Mouse (Mus musculus): ENCODE data around the gene Btbd17. TPM values are rescaled to one million over a fixed set of nuclear protein-coding genes. Genes with fewer than 3 reads are reported as not detected.
A peak's percentile ranks its signal among the peaks of the same experiment; 100 is the strongest.

Gene Btbd17
- polyA plus RNA-seq, 2 experiments = not detected

DNA sequence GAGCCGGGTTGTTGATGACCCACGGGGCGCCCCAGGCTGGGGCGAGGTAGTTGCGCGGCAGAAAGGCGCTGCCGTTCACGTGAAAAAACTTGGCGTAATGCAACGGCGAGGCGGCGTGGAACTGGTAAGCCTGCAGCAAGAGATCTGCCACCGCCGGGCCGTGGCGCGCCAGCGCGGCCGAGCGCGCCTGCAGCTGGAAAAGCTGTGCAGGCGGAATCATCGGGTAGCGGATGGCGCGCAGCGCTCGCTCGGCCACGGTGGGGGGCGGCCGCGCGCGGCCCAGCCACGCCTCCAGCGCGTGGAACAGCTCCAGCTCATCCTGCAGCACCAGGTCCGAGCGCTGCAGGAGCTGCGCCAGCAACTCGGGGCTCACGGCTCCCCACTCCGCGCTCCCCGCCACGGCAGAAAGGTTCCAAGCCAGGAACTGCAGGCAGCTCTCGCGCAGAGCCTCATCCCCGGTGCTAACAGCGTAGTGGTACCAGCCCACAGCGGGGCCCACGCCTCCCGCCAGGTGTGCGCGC, 3.8 kb downstream of the Btbd17 start:
- WGBS (ENCODE audit: insufficient replicate concordance) = 3% methylated on average over 59 of the region's 59 CpGs
- peak overlapping the region; percentile 39 for H3K4me2 ChIP-seq (ENCODE audit: low read depth)
- H3K36me3 ChIP-seq (replicated peaks; ENCODE audit: control insufficient read depth, insufficient read depth, low read depth) = no peaks in the 10 kb centered on the region
- peak overlapping the region in 1 of 2 experiments; percentile 2; a peak in 1 of 4 replicates for H3K4me3 ChIP-seq (ENCODE audit: insufficient read depth in 1 of 2, low read depth in 2 of 2, low read length in 2 of 2)
- no peak for TF ChIP-seq EP300 (IDR thresholded peaks at IDR 0.05; ENCODE audit: low read depth)
- TF ChIP-seq CTCF (IDR thresholded peaks at IDR 0.05; ENCODE audit: low read depth) = no peak
- ATAC-seq (ENCODE audit: insufficient read depth) (no peak), DNase-seq (ENCODE audit: low read depth in 3 of 3, low spot score in 3 of 3) (no peak)
- no peak overlapping the region for H3K27ac ChIP-seq
- H3K9me3 ChIP-seq (ENCODE audit: control insufficient read depth, low read length) = no peaks in the 10 kb centered on the region
- H3K4me1 ChIP-seq (replicated peaks; ENCODE audit: control insufficient read depth in 2 of 2, insufficient read depth in 2 of 2, low read length in 1 of 2) = no peaks in the 10 kb centered on the region
- peaks cover 44% of the 10 kb centered on the region for H3K27me3 ChIP-seq (ENCODE audit: control insufficient read depth, insufficient read depth, low read length)
- no peak overlapping the region for H3K9ac ChIP-seq (replicated peaks)

DNA sequence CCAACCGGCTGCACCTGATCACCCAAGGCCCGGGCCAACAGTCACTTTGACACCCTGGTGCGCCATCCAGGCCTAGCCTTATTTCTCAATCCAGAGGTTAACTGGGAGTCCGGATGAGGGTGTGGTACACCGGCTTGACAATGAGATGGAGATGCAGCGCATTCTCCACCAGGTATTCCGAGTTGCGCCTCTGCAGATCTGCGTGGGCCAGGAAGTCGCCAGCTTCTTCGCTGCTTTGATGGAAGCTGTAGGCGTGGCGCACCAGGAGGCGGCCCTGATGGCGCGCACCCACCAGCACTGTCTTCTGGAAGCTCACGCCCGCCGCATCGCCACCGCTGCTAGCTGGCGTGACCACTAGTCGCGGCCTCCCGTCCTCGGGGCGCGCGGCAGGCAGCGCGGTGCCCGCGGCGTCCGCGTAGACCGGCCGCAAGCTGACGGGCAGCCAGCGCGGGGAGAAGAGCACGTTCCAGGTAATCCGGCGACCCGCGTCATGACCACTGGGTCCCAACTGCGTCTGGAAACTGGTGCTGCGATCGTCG, 4.3 kb downstream of the Btbd17 start:
- Histone ChIP-seq H3K4me3 (ENCODE audit: insufficient read depth in 1 of 2, low read depth in 2 of 2, low read length in 2 of 2) (peak overlapping the region in 1 of 2 experiments; percentile 2; a peak in 1 of 4 replicates), H3K27ac (no peak overlapping the region), H3K9ac (replicated peaks) (no peak overlapping the region), H3K4me1 (replicated peaks; ENCODE audit: control insufficient read depth in 2 of 2, insufficient read depth in 2 of 2, low read length in 1 of 2) (no peaks in the 10 kb centered on the region), H3K4me2 (ENCODE audit: low read depth) (peak overlapping the region; percentile 39; the same call in 1 of the 2 replicates), H3K27me3 (ENCODE audit: control insufficient read depth, insufficient read depth, low read length) (peaks cover 49% of the 10 kb centered on the region), H3K36me3 (replicated peaks; ENCODE audit: control insufficient read depth, insufficient read depth, low read depth) (no peaks in the 10 kb centered on the region), H3K9me3 (ENCODE audit: control insufficient read depth, low read length) (no peaks in the 10 kb centered on the region)
- 4% methylated on average over 50 of the region's 50 CpGs for WGBS (ENCODE audit: insufficient replicate concordance)
- TF ChIP-seq CTCF (IDR thresholded peaks at IDR 0.05; ENCODE audit: low read depth) (no peak), EP300 (IDR thresholded peaks at IDR 0.05; ENCODE audit: low read depth) (no peak)
- no peak for ATAC-seq (ENCODE audit: insufficient read depth)
- DNase-seq (ENCODE audit: low read depth in 3 of 3, low spot score in 3 of 3) = no peak

- no peaks in the 10 kb centered on the region for H3K9me3 ChIP-seq (ENCODE audit: control insufficient read depth, low read length)
- peaks cover 55% of the 10 kb centered on the region for H3K27me3 ChIP-seq (ENCODE audit: control insufficient read depth, insufficient read depth, low read length)
- no peak overlapping the region for H3K9ac ChIP-seq (replicated peaks)
- DNase-seq (ENCODE audit: low read depth in 3 of 3, low spot score in 3 of 3) (no peak), ATAC-seq (ENCODE audit: insufficient read depth) (no peak)
- no peak overlapping the region for H3K4me2 ChIP-seq (ENCODE audit: low read depth)
- 18% methylated on average over 4 of the region's 4 CpGs for WGBS (ENCODE audit: insufficient replicate concordance)
- H3K4me3 ChIP-seq (ENCODE audit: insufficient read depth in 1 of 2, low read depth in 2 of 2, low read length in 2 of 2) = no peak overlapping the region
- H3K27ac ChIP-seq = no peak overlapping the region
- no peaks in the 10 kb centered on the region for H3K36me3 ChIP-seq (replicated peaks; ENCODE audit: control insufficient read depth, insufficient read depth, low read depth)
- H3K4me1 ChIP-seq (replicated peaks; ENCODE audit: control insufficient read depth in 2 of 2, insufficient read depth in 2 of 2, low read length in 1 of 2) = no peaks in the 10 kb centered on the region
- TF ChIP-seq EP300 (IDR thresholded peaks at IDR 0.05; ENCODE audit: low read depth) (no peak), CTCF (IDR thresholded peaks at IDR 0.05; ENCODE audit: low read depth) (no peak; the same call in 1 of the 2 replicates)
Observed at GRCm38 (mm10) chr11:114790841-114791240, 4.9 kb downstream of the Btbd17 start.

GRCm38 (mm10) chr11:114790171-114790570, 5.6 kb downstream of the Btbd17 start:
- H3K27me3 ChIP-seq (ENCODE audit: control insufficient read depth, insufficient read depth, low read length) = peaks cover 61% of the 10 kb centered on the region
- H3K4me3 ChIP-seq (ENCODE audit: insufficient read depth in 1 of 2, low read depth in 2 of 2, low read length in 2 of 2) = no peak overlapping the region
- DNase-seq (ENCODE audit: low read depth in 3 of 3, low spot score in 3 of 3) (no peak), ATAC-seq (ENCODE audit: insufficient read depth) (no peak)
- no peaks in the 10 kb centered on the region for H3K4me1 ChIP-seq (replicated peaks; ENCODE audit: control insufficient read depth in 2 of 2, insufficient read depth in 2 of 2, low read length in 1 of 2)
- H3K27ac ChIP-seq = no peak overlapping the region
- H3K4me2 ChIP-seq (ENCODE audit: low read depth) = no peak overlapping the region
- H3K9ac ChIP-seq (replicated peaks) = no peak overlapping the region
- no peak for TF ChIP-seq EP300 (IDR thresholded peaks at IDR 0.05; ENCODE audit: low read depth)
- TF ChIP-seq CTCF (IDR thresholded peaks at IDR 0.05; ENCODE audit: low read depth) = no peak
- no peaks in the 10 kb centered on the region for H3K36me3 ChIP-seq (replicated peaks; ENCODE audit: control insufficient read depth, insufficient read depth, low read depth)
- H3K9me3 ChIP-seq (ENCODE audit: control insufficient read depth, low read length) = no peaks in the 10 kb centered on the region
- 48% methylated on average over 12 of the region's 12 CpGs for whole genome bisulfite sequencing (ENCODE audit: insufficient replicate concordance)

- Histone ChIP-seq H3K4me1 (replicated peaks; ENCODE audit: control insufficient read depth in 2 of 2, insufficient read depth in 2 of 2, low read length in 1 of 2) (no peaks in the 10 kb centered on the region), H3K4me2 (ENCODE audit: low read depth) (no peak overlapping the region), H3K4me3 (ENCODE audit: insufficient read depth in 1 of 2, low read depth in 2 of 2, low read length in 2 of 2) (no peak overlapping the region), H3K9ac (replicated peaks) (no peak overlapping the region), H3K27me3 (ENCODE audit: control insufficient read depth, insufficient read depth, low read length) (peaks cover 61% of the 10 kb centered on the region), H3K36me3 (replicated peaks; ENCODE audit: control insufficient read depth, insufficient read depth, low read depth) (no peaks in the 10 kb centered on the region), H3K9me3 (ENCODE audit: control insufficient read depth, low read length) (no peaks in the 10 kb centered on the region), H3K27ac (no peak overlapping the region)
- 53% methylated on average over 9 of the region's 9 CpGs for WGBS (ENCODE audit: insufficient replicate concordance)
- DNase-seq (ENCODE audit: low read depth in 3 of 3, low spot score in 3 of 3) = no peak
- no peak for TF ChIP-seq EP300 (IDR thresholded peaks at IDR 0.05; ENCODE audit: low read depth)
- TF ChIP-seq CTCF (IDR thresholded peaks at IDR 0.05; ENCODE audit: low read depth) = no peak
- ATAC-seq (ENCODE audit: insufficient read depth) = no peak
Observed at GRCm38 (mm10) chr11:114789716-114790115, 6.0 kb downstream of the Btbd17 start.
